20 mouse cellular contexts compared by ENCODE assay signal in genomic region chr3:84409474-84409862, GRCm38 (mm10).
DNase-seq lines count a peak whose midpoint lies in the region; ATAC-seq and TF ChIP-seq lines count a peak whose summit lies in the region.
"Had no signal": no experiment of that assay in that cellular context is flagged by ENCODE, and none has a peak within 500 bp of the region (broad histone marks: within the 10 kb centered on the region; RNA-seq: fewer than 3 reads in every experiment).

No protein-coding gene starts in this region.

- no peaks in the 10 kb centered on the region for H3K36me3 ChIP-seq in forebrain, embryonic 10.5 days (replicated peaks)
- no peaks in the 10 kb centered on the region for H3K36me3 ChIP-seq in forebrain, postnatal 0 days (ENCODE audit: insufficient read depth)
- H3K36me3 ChIP-seq in lung, embryonic 16.5 days (ENCODE audit: control insufficient read depth, insufficient read depth, low read length), result no peaks in the 10 kb centered on the region
- H3K36me3 ChIP-seq in limb, embryonic 15.5 days, result no peaks in the 10 kb centered on the region
- no peaks in the 10 kb centered on the region for H3K36me3 ChIP-seq in heart, embryonic 11.5 days (ENCODE audit: control insufficient read depth, insufficient read depth, low read length)
- H3K36me3 ChIP-seq: embryonic facial prominence, embryonic 15.5 days; forebrain, embryonic 15.5 days; kidney, embryonic 15.5 days; midbrain, embryonic 12.5 days had no signal

- H3K9ac ChIP-seq in forebrain, postnatal 0 days, result no peak overlapping the region
- no peak overlapping the region for H3K9ac ChIP-seq in lung, embryonic 16.5 days (ENCODE audit: low read length)
- no peak overlapping the region for H3K9ac ChIP-seq in limb, embryonic 15.5 days
- no peak overlapping the region for H3K9ac ChIP-seq in heart, embryonic 11.5 days (ENCODE audit: low read depth, low read length)
- H3K9ac ChIP-seq: embryonic facial prominence, embryonic 15.5 days; forebrain, embryonic 15.5 days; kidney, embryonic 15.5 days; midbrain, embryonic 12.5 days had no signal

- 86% methylated on average over 3 of the region's 3 CpGs for WGBS in forebrain, embryonic 10.5 days
- 93% methylated on average over 3 of the region's 3 CpGs for WGBS in forebrain, postnatal 0 days
- WGBS in lung, embryonic 16.5 days, result 67% methylated on average over 3 of the region's 3 CpGs
- 82% methylated on average over 3 of the region's 3 CpGs for WGBS in lung, adult 2 months
- WGBS in limb, embryonic 15.5 days, result 41% methylated on average over 3 of the region's 3 CpGs
- 78% methylated on average over 3 of the region's 3 CpGs for WGBS in heart, embryonic 11.5 days (ENCODE audit: insufficient replicate concordance)

- DNase-seq in forebrain, embryonic 10.5 days (ENCODE audit: extremely low spot score, low spot score), result no peak
- DNase-seq in forebrain, postnatal 0 days, result no peak
- no peak for DNase-seq in lung, adult 2 months
- no peak for DNase-seq in retina, embryonic 14.5 days (ENCODE audit: low spot score)
- DNase-seq: adrenal gland, postnatal 14 days; cerebellum, adult 2 months; gastrocnemius, postnatal 25 days; heart, adult 18-20 months; heart, postnatal 4 days; layer of hippocampus, postnatal 36 days; right cerebral cortex, postnatal 14 days; thymus, postnatal 14 days had no signal

- ATAC-seq in forebrain, postnatal 0 days, result no peak
- ATAC-seq in lung, embryonic 16.5 days (ENCODE audit: low read depth), result 0 out of 2 replicates have a peak, but pooled peaks have one; percentile 32
- no peak for ATAC-seq in limb, embryonic 15.5 days (ENCODE audit: insufficient number of reproducible peaks, low FRiP score, low TSS enrichment, low read depth)
- ATAC-seq in heart, embryonic 11.5 days (replicated peaks; ENCODE audit: insufficient number of reproducible peaks, low FRiP score, low TSS enrichment), result no peak
- ATAC-seq: forebrain, embryonic 15.5 days; hindbrain, embryonic 16.5 days had no signal

- no peaks in the 10 kb centered on the region for H3K9me3 ChIP-seq in forebrain, embryonic 10.5 days
- H3K9me3 ChIP-seq in forebrain, postnatal 0 days (ENCODE audit: low read length), result no peaks in the 10 kb centered on the region
- H3K9me3 ChIP-seq in lung, embryonic 16.5 days (ENCODE audit: control insufficient read depth, low read length), result no peaks in the 10 kb centered on the region
- H3K9me3 ChIP-seq in limb, embryonic 15.5 days, result no peaks in the 10 kb centered on the region
- H3K9me3 ChIP-seq in heart, embryonic 11.5 days (replicated peaks; ENCODE audit: control insufficient read depth, low read length), result no peaks in the 10 kb centered on the region
- H3K9me3 ChIP-seq: embryonic facial prominence, embryonic 15.5 days; forebrain, embryonic 15.5 days; kidney, embryonic 15.5 days; midbrain, embryonic 12.5 days had no signal

- H3K4me1 ChIP-seq in forebrain, embryonic 10.5 days, result peaks cover 46% of the 10 kb centered on the region
- H3K4me1 ChIP-seq in forebrain, postnatal 0 days (ENCODE audit: insufficient read depth), result no peaks in the 10 kb centered on the region
- H3K4me1 ChIP-seq in lung, embryonic 16.5 days (replicated peaks; ENCODE audit: control insufficient read depth, insufficient read depth, low read length), result peaks cover 19% of the 10 kb centered on the region
- H3K4me1 ChIP-seq in lung, adult 2 months (ENCODE audit: control insufficient read depth, insufficient read depth, low read length), result no peaks in the 10 kb centered on the region
- peaks cover 29% of the 10 kb centered on the region; the same call in 1 of the 2 replicates for H3K4me1 ChIP-seq in limb, embryonic 15.5 days
- H3K4me1 ChIP-seq in heart, embryonic 11.5 days (ENCODE audit: control insufficient read depth, insufficient read depth, low read length), result no peaks in the 10 kb centered on the region; the same call in 1 of the 2 replicates
- H3K4me1 ChIP-seq: forebrain, embryonic 15.5 days; midbrain, embryonic 12.5 days had no signal

- peak overlapping the region; percentile 13; the same call in 1 of the 2 replicates for H3K27ac ChIP-seq in forebrain, embryonic 10.5 days
- H3K27ac ChIP-seq in forebrain, postnatal 0 days (ENCODE audit: low read depth, low read length), result no peak overlapping the region
- H3K27ac ChIP-seq in lung, embryonic 16.5 days (ENCODE audit: low read length), result no peak overlapping the region
- H3K27ac ChIP-seq in limb, embryonic 15.5 days, result 0 out of 2 replicates have a peak overlapping the region, but pooled peaks have one; percentile 14
- no peak overlapping the region for H3K27ac ChIP-seq in heart, embryonic 11.5 days (ENCODE audit: low read depth, low read length)
- H3K27ac ChIP-seq: embryonic facial prominence, embryonic 15.5 days; forebrain, embryonic 15.5 days; midbrain, embryonic 12.5 days had no signal

- TF ChIP-seq POLR2A in lung, adult 2 months (IDR thresholded peaks at IDR 0.05; ENCODE audit: borderline replicate concordance, extremely low read depth, low read depth, low read length), result no peak

- H3K4me2 ChIP-seq in forebrain, postnatal 0 days (ENCODE audit: low read depth), result no peak overlapping the region
- H3K4me2 ChIP-seq in lung, embryonic 16.5 days (ENCODE audit: low read depth, low read length), result no peak overlapping the region
- no peak overlapping the region for H3K4me2 ChIP-seq in limb, embryonic 15.5 days
- H3K4me2 ChIP-seq in heart, embryonic 11.5 days, result no peak overlapping the region
- H3K4me2 ChIP-seq: embryonic facial prominence, embryonic 15.5 days; forebrain, embryonic 15.5 days; kidney, embryonic 15.5 days; midbrain, embryonic 12.5 days had no signal

- H3K27me3 ChIP-seq in forebrain, embryonic 10.5 days (ENCODE audit: poor library complexity, severe bottlenecking), result 0 out of 2 replicates have a peak, but pooled peaks cover 3% of the 10 kb centered on the region
- H3K27me3 ChIP-seq in forebrain, postnatal 0 days (ENCODE audit: insufficient read depth, low read length), result no peaks in the 10 kb centered on the region
- no peaks in the 10 kb centered on the region for H3K27me3 ChIP-seq in lung, embryonic 16.5 days (ENCODE audit: control insufficient read depth, insufficient read depth, low read depth, low read length)
- no peaks in the 10 kb centered on the region for H3K27me3 ChIP-seq in limb, embryonic 15.5 days
- 0 out of 2 replicates have a peak, but pooled peaks cover 2% of the 10 kb centered on the region for H3K27me3 ChIP-seq in heart, embryonic 11.5 days (ENCODE audit: control insufficient read depth, insufficient read depth, low read length)
- H3K27me3 ChIP-seq: embryonic facial prominence, embryonic 15.5 days; forebrain, embryonic 15.5 days; kidney, embryonic 15.5 days had no signal

- no peak for TF ChIP-seq CTCF in forebrain, postnatal 0 days (IDR thresholded peaks at IDR 0.05; ENCODE audit: low read depth)
- TF ChIP-seq CTCF in lung, adult 2 months (IDR thresholded peaks at IDR 0.05; ENCODE audit: insufficient read depth, low read length), result no peak

- no peak overlapping the region for H3K4me3 ChIP-seq in forebrain, embryonic 10.5 days
- H3K4me3 ChIP-seq in forebrain, postnatal 0 days (ENCODE audit: low read depth, low read length), result no peak overlapping the region
- no peak overlapping the region for H3K4me3 ChIP-seq in lung, embryonic 16.5 days (ENCODE audit: low read length)
- no peak overlapping the region for H3K4me3 ChIP-seq in lung, adult 2 months (replicated peaks; ENCODE audit: extremely low read depth, low read depth, low read length)
- H3K4me3 ChIP-seq in limb, embryonic 15.5 days, result no peak overlapping the region
- no peak overlapping the region for H3K4me3 ChIP-seq in heart, embryonic 11.5 days (ENCODE audit: low read depth, low read length)
- H3K4me3 ChIP-seq: embryonic facial prominence, embryonic 15.5 days; forebrain, embryonic 15.5 days; kidney, embryonic 15.5 days; midbrain, embryonic 12.5 days had no signal

Comparison
In these comparisons a context has a peak if more than half of its experiments do, and no peak if none do; other contexts are left out.
1. H3K27ac ChIP-seq: peak in forebrain, embryonic 10.5 days (single experiment) and limb, embryonic 15.5 days (single experiment); none in forebrain, postnatal 0 days (single experiment), lung, embryonic 16.5 days (single experiment) and heart, embryonic 11.5 days (single experiment).